Mouse (Mus musculus): Measurements from ENCODE around the gene Tceal3. TPM values are rescaled to one million over a fixed set of nuclear protein-coding genes. Genes with fewer than 3 reads are reported as not detected.
"Not testable (repeated sequence)": the region's sequence is repeated elsewhere in the genome, so short reads cannot be mapped to it uniquely, and the experiment has no call there.

Gene Tceal3
- polyA plus RNA-seq, 1 experiment from 2014 or later, result 4.9 TPM

- H3K4me2 ChIP-seq (ENCODE audit: low read depth, severe bottlenecking), result peak overlapping the region; percentile 44
- WGBS, result 22% methylated on average over 14 of the region's 14 CpGs
- H3K36me3 ChIP-seq (ENCODE audit: control insufficient read depth, insufficient read depth, low read length), result no peaks in the 10 kb centered on the region
- peak overlapping the region; percentile 56; the same call in 1 of the 2 replicates for H3K9ac ChIP-seq (ENCODE audit: low read length)
- H3K27ac ChIP-seq (replicated peaks; ENCODE audit: low read depth, low read length), result no peak overlapping the region
- H3K4me3 ChIP-seq (ENCODE audit: low read depth, low read length), result peak overlapping the region; percentile 43
- no peaks in the 10 kb centered on the region for H3K9me3 ChIP-seq (ENCODE audit: control insufficient read depth, low read length)
- H3K27me3 ChIP-seq (ENCODE audit: control insufficient read depth, insufficient read depth, low read length), result no peaks in the 10 kb centered on the region
- DNase-seq (ENCODE audit: low spot score) (peak; percentile 25), ATAC-seq (ENCODE audit: insufficient number of reproducible peaks, low FRiP score, low TSS enrichment, low read depth) (no peak)
- H3K4me1 ChIP-seq (ENCODE audit: control insufficient read depth, insufficient read depth, low read length), result no peaks in the 10 kb centered on the region
These were observed 118.1 kb downstream of the Tceal3 start for GRCm38 (mm10) chrX:136708782-136709181.

GRCm38 (mm10) chrX:136714742-136715474, 124.3 kb downstream of the Tceal3 start:
- DNase-seq (ENCODE audit: low spot score); H3K4me3 ChIP-seq (ENCODE audit: low read depth, low read length); H3K4me1 ChIP-seq (ENCODE audit: control insufficient read depth, insufficient read depth, low read length); ATAC-seq (ENCODE audit: insufficient number of reproducible peaks, low FRiP score, low TSS enrichment, low read depth); H3K9me3 ChIP-seq (ENCODE audit: control insufficient read depth, low read length); H3K27me3 ChIP-seq (ENCODE audit: control insufficient read depth, insufficient read depth, low read length); H3K27ac ChIP-seq (replicated peaks; ENCODE audit: low read depth, low read length); H3K9ac ChIP-seq (ENCODE audit: low read length); H3K4me2 ChIP-seq (ENCODE audit: low read depth, severe bottlenecking); H3K36me3 ChIP-seq (ENCODE audit: control insufficient read depth, insufficient read depth, low read length): not testable (repeated sequence)
- WGBS, result 68% methylated on average over 3 of the region's 3 CpGs

Other genes with a start within 250 kb of the Tceal3 start
- not detected in 2 replicates for gene Kir3dl1, start 72.8 kb upstream of the Tceal3 start, polyA plus RNA-seq (2014; fragmentation: Nextera tagmentation; extraction: Ambion mirVana)
- gene Kir3dl2, start 46.8 kb upstream of the Tceal3 start, polyA plus RNA-seq (2014; fragmentation: Nextera tagmentation; extraction: Ambion mirVana), result not detected in 2 replicates
- 7.6 and 8.8 TPM in 2 replicates for gene Tceal1, start 117.1 kb downstream of the Tceal3 start, polyA plus RNA-seq (2014; fragmentation: Nextera tagmentation; extraction: Ambion mirVana)
- 612 and 618 TPM in 2 replicates for gene Morf4l2, start 152.8 kb downstream of the Tceal3 start, polyA plus RNA-seq (2014; fragmentation: Nextera tagmentation; extraction: Ambion mirVana)
- gene Glra4, start 189.3 kb downstream of the Tceal3 start, polyA plus RNA-seq (2014; fragmentation: Nextera tagmentation; extraction: Ambion mirVana), result 0.16 TPM in 1 of 2 replicates, not detected in the other
- gene Plp1, start 231.8 kb downstream of the Tceal3 start, polyA plus RNA-seq (2014; fragmentation: Nextera tagmentation; extraction: Ambion mirVana), result 4.9 and 5.0 TPM in 2 replicates

All from limb, embryonic 11.5 days (tissue).